Mouse (Mus musculus) hindbrain, embryonic 14.5 days (tissue): ENCODE measurements around the gene Plek. TPM values are rescaled to one million over a fixed set of nuclear protein-coding genes. Genes with fewer than 3 reads are reported as not detected.

Experiments used
- ATAC-seq: fragments of 200-750 bp; cut with Nextera tagmentation; 2 replicates; pipeline ENCODE4 v1.8.0; 2017; ENCODE audit warnings: moderate number of reproducible peaks, mild to moderate bottlenecking, moderate TSS enrichment, moderate library complexity; ENCODE audit not compliant: low FRiP score
- DNase-seq: peaks from one replicate; pipeline ENCODE4 v3.0.0-alpha.2; 2015; ENCODE audit warnings: low spot score
- H3K27ac ChIP-seq: fragments of 300-500 bp; sonication (generic); 2 replicates; pipeline ENCODE4 v1.5.1; 2014; ENCODE audit warnings: mild to moderate bottlenecking, moderate library complexity
- H3K27me3 ChIP-seq: fragments of 300-500 bp; sonication (generic); 2 replicates; pipeline ENCODE4 v1.6.1; 2014; ENCODE audit warnings: mild to moderate bottlenecking, low read length, mixed read lengths; ENCODE audit not compliant: control insufficient read depth, insufficient read depth
- H3K36me3 ChIP-seq: fragments of 300-500 bp; sonication (generic); replicated peaks from 2 replicates; pipeline ENCODE4 v1.6.1; 2014; ENCODE audit not compliant: control insufficient read depth, insufficient read depth
- H3K4me1 ChIP-seq: fragments of 300-500 bp; sonication (generic); replicated peaks from 2 replicates; pipeline ENCODE4 v1.6.1; 2014; ENCODE audit warnings: antibody characterized with exemption, low read length, mixed read lengths; ENCODE audit not compliant: control insufficient read depth, insufficient read depth
- H3K4me2 ChIP-seq: fragments of 300-500 bp; sonication (generic); replicated peaks from 2 replicates; pipeline ENCODE4 v1.6.1; 2014; ENCODE audit warnings: mild to moderate bottlenecking, moderate library complexity
- H3K4me3 ChIP-seq: fragments of 300-500 bp; sonication (generic); replicated peaks from 2 replicates; pipeline ENCODE4 v1.5.1; 2014; ENCODE audit warnings: mild to moderate bottlenecking, low read length
- H3K9ac ChIP-seq: fragments of 300-500 bp; sonication (generic); 2 replicates; pipeline ENCODE4 v1.6.1; 2014
- H3K9me3 ChIP-seq: fragments of 300-500 bp; sonication (generic); 2 replicates; pipeline ENCODE4 v1.6.1; 2016; ENCODE audit warnings: low read length; ENCODE audit not compliant: control insufficient read depth
- WGBS: fragments of 180-500 bp; shearing (Covaris S2); extraction: QIAGEN DNeasy Blood & Tissue Kit; methylation state at CpG from one replicate; pipeline ENCODE4 v1.1.7; 2014; 5-methylcytosine and 5-hydroxymethylcytosine counted together
- polyA plus RNA-seq: library from polyadenylated mRNA; unstranded; fragments of >200 nt; fragmentation: Nextera tagmentation; extraction: Ambion mirVana; gene quantifications from 2 replicates; pipeline ENCODE4 v1.2.1, GENCODE M21; 2014

Gene Plek
- polyA plus RNA-seq, 1 experiment from 2014 or later = 4.4 TPM

DNA sequence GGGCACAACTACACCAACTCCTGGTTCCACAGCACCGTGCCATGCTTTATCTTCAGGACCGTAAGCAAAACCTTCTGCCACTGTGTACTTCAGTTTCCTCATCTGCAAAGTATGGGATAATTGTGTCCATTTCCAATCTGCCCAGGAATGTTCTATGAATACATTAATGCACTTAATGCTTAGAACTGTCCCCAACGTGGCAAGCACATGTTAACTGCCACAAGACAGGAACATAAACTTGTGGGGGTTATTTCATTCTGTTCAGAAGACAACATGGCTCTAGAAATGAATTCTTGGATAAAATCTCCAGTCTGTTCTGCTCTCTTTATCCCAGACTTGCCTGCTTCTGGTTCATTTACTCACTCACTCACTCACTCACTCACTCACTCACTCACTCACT lies 48.4 kb downstream of the Plek start:
- H3K4me1 ChIP-seq = no peaks in the 10 kb centered on the region
- no peaks in the 10 kb centered on the region for H3K36me3 ChIP-seq
- H3K4me2 ChIP-seq = no peak overlapping the region
- ATAC-seq = no peak
- 74% methylated on average over 3 of the region's 3 CpGs for WGBS
- no peak overlapping the region for H3K4me3 ChIP-seq
- no peak overlapping the region for H3K9ac ChIP-seq
- no peaks in the 10 kb centered on the region for H3K9me3 ChIP-seq
- no peak for DNase-seq
- H3K27me3 ChIP-seq = no peaks in the 10 kb centered on the region
- no peak overlapping the region for H3K27ac ChIP-seq

DNA sequence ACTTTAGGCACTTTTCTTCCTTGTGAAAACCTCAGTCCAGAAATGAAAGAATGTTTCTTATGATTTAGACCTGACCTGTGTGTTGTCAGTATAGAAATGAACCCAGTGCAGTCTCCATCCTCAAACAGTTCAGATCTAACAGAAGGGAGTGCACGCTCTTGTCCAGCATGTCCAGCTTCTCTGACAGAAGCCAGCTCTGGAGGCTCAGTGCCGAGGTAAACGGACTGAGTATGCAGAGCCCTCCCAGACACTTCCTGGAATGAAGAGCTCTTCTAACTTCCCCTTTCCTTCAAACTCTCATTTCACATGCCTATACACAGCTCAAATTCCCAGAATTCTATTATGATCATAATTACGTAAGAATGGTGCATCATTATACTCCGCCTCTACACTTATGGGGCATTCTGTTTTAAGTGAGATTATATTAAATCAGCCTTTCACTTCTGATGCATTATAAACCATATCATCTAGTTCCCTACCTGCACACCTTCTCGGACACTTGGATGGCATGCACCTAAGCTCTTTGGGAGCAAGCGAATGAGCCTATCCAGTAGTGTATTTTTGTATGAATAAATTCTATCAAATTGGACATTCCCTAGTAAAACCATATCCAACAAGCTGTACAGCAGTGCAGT lies 49.3 kb downstream of the Plek start:
- H3K27ac ChIP-seq = no peak overlapping the region
- H3K9ac ChIP-seq = no peak overlapping the region
- H3K27me3 ChIP-seq = no peaks in the 10 kb centered on the region
- ATAC-seq = no peak
- WGBS = 88% methylated on average over 7 of the region's 7 CpGs
- H3K36me3 ChIP-seq = no peaks in the 10 kb centered on the region
- H3K4me2 ChIP-seq = no peak overlapping the region
- H3K4me1 ChIP-seq = no peaks in the 10 kb centered on the region
- no peaks in the 10 kb centered on the region for H3K9me3 ChIP-seq
- no peak for DNase-seq
- no peak overlapping the region for H3K4me3 ChIP-seq

GRCm38 (mm10) chr11:17000353-17001334 lies 51.5 kb downstream of the Plek start:
- Histone ChIP-seq H3K9me3 (no peaks in the 10 kb centered on the region), H3K36me3 (no peaks in the 10 kb centered on the region), H3K9ac (no peak overlapping the region), H3K4me2 (no peak overlapping the region), H3K27ac (no peak overlapping the region), H3K27me3 (no peaks in the 10 kb centered on the region), H3K4me3 (no peak overlapping the region), H3K4me1 (no peaks in the 10 kb centered on the region)
- DNase-seq (no peak), ATAC-seq (no peak)
- WGBS = 82% methylated on average over 9 of the region's 9 CpGs

GRCm38 (mm10) chr11:16999933-17000332 lies 52.2 kb downstream of the Plek start:
- ATAC-seq (no peak), DNase-seq (no peak)
- no peaks in the 10 kb centered on the region for H3K36me3 ChIP-seq
- H3K27ac ChIP-seq = no peak overlapping the region
- H3K4me3 ChIP-seq = no peak overlapping the region
- H3K9me3 ChIP-seq = no peaks in the 10 kb centered on the region
- no peaks in the 10 kb centered on the region for H3K27me3 ChIP-seq
- H3K9ac ChIP-seq = no peak overlapping the region
- H3K4me2 ChIP-seq = no peak overlapping the region
- H3K4me1 ChIP-seq = no peaks in the 10 kb centered on the region

DNA sequence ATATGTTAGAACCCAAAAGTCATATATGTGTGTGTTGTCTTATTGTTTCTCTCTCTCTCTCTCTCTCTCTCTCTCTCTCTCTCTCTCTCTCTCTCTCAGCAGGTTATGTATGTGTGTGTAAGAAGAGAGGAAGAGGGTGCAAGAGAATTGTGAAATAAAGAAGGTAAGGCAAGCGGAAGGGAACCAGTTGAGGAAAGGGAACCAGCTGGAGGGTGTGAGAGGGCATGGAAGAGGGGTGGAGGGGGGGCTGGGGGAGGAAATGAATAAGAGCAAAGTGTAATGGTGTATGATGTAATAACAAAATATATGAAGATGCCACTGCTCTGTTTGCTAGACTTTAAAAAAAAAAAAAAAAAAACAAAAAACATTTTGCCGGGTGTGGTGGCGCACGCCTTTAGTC lies 52.8 kb downstream of the Plek start:
- Histone ChIP-seq H3K36me3 (no peaks in the 10 kb centered on the region), H3K4me3 (no peak overlapping the region), H3K27me3 (no peaks in the 10 kb centered on the region), H3K4me1 (no peaks in the 10 kb centered on the region), H3K9me3 (no peaks in the 10 kb centered on the region), H3K27ac (no peak overlapping the region), H3K4me2 (no peak overlapping the region), H3K9ac (no peak overlapping the region)
- DNase-seq = no peak
- 94% methylated on average over 4 of the region's 4 CpGs for WGBS
- no peak for ATAC-seq

DNA sequence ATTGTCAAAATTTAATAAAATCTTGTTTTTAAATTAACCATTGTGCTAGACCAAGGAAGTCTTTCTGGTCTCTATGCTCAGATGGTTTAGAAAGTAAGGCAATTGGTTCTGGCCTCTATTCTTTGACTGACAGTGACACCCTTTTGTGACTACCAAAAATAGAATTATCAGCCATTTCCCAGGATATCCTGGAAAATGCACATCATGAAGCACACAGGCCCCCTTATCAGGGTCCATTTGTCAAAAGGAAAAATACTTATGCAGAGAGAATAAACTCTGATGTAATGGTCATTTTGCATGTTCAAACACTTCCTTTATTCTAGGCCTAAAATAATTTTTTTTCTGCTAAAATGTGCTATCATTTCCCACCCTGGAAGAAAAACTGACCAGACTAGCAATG lies 54.7 kb downstream of the Plek start:
- H3K36me3 ChIP-seq = no peaks in the 10 kb centered on the region
- no peak overlapping the region for H3K4me2 ChIP-seq
- DNase-seq = no peak
- ATAC-seq = no peak
- H3K9ac ChIP-seq = no peak overlapping the region
- H3K27ac ChIP-seq = no peak overlapping the region
- H3K9me3 ChIP-seq = no peaks in the 10 kb centered on the region
- no peaks in the 10 kb centered on the region for H3K4me1 ChIP-seq
- no peak overlapping the region for H3K4me3 ChIP-seq
- no peaks in the 10 kb centered on the region for H3K27me3 ChIP-seq

GRCm38 (mm10) chr11:16996818-16997217 lies 55.4 kb downstream of the Plek start:
- H3K9me3 ChIP-seq = no peaks in the 10 kb centered on the region
- H3K4me1 ChIP-seq = no peaks in the 10 kb centered on the region
- H3K9ac ChIP-seq = no peak overlapping the region
- no peak for ATAC-seq
- no peak overlapping the region for H3K4me2 ChIP-seq
- DNase-seq = no peak
- H3K27ac ChIP-seq = no peak overlapping the region
- H3K36me3 ChIP-seq = no peaks in the 10 kb centered on the region
- H3K27me3 ChIP-seq = no peaks in the 10 kb centered on the region
- H3K4me3 ChIP-seq = no peak overlapping the region

DNA sequence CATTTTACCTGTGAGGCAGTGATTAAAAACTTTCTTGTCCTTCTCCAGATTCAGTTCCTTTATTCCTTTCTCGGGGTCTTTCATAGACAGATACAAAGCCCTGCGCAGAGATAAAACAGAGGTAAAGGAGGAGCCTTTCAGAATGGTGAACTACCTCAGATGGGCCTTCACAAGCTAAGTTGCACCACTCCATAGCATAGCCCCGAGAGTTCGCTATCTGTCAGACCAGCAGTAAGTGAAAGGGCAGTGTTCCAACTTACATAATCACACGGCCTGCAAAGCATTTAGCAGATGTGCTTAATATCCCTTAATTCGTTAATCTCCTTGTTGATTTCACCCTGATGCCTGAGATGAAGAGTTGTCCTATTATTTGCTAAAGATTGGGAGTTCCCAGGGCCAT lies 59.3 kb downstream of the Plek start:
- H3K4me1 ChIP-seq = no peaks in the 10 kb centered on the region
- 90% methylated on average over 6 of the region's 6 CpGs for WGBS

DNA sequence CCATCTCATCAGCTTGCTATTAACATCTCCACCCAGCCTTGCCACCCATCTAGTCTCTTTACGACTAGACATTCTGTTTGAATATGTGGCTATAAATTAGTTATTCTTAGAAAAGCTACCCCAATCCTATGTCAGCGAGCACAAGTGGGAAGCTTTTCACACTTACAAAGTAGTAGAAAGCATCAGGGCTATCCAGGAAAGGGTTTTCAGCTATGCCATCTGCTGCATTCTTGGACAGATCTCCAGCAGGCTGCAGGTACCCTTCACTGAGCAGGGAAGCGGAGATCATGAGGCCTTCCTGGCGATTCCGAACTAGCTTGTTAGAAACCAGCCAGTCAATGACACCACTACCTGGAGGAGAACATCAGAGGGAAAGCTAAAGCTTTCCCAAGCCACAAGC lies 62.3 kb downstream of the Plek start:
- Histone ChIP-seq H3K4me3 (no peak overlapping the region), H3K9me3 (no peaks in the 10 kb centered on the region), H3K36me3 (no peaks in the 10 kb centered on the region), H3K9ac (no peak overlapping the region), H3K27ac (no peak overlapping the region), H3K27me3 (no peaks in the 10 kb centered on the region), H3K4me1 (no peaks in the 10 kb centered on the region), H3K4me2 (no peak overlapping the region)
- WGBS = 92% methylated on average over 5 of the region's 5 CpGs
- no peak for ATAC-seq
- DNase-seq = no peak

More for the DNA sequence above, 59.3 kb downstream of the Plek start:
- ATAC-seq (no peak), DNase-seq (no peak)
- no peaks in the 10 kb centered on the region for H3K36me3 ChIP-seq
- H3K27ac ChIP-seq = no peak overlapping the region
- H3K4me3 ChIP-seq = no peak overlapping the region
- H3K9ac ChIP-seq = no peak overlapping the region
- no peaks in the 10 kb centered on the region for H3K27me3 ChIP-seq
- no peak overlapping the region for H3K4me2 ChIP-seq
- H3K9me3 ChIP-seq = no peaks in the 10 kb centered on the region
